Mouse (Mus musculus): ENCODE results near the gene Nt5c2. TPM values are rescaled to one million over a fixed set of nuclear protein-coding genes. Genes with fewer than 3 reads are reported as not detected.
A peak's percentile ranks its signal among the peaks of the same experiment; 100 is the strongest.

The Nt5c2 gene
- polyA plus RNA-seq, 1 experiment from 2014 or later: 118 TPM

- no peak overlapping the region for H3K9ac ChIP-seq
- H3K9me3 ChIP-seq (replicated peaks): no peaks in the 10 kb centered on the region
- H3K36me3 ChIP-seq: no peaks in the 10 kb centered on the region
- H3K4me2 ChIP-seq: no peak overlapping the region
- H3K4me1 ChIP-seq (replicated peaks): peaks cover 17% of the 10 kb centered on the region
- under 1% methylated on average over 15 of the region's 15 CpGs for WGBS
- ATAC-seq (replicated peaks; ENCODE audit: insufficient number of reproducible peaks, insufficient read depth, low FRiP score, low read depth): no peak
- H3K27ac ChIP-seq: no peak overlapping the region
- no peak overlapping the region for H3K4me3 ChIP-seq
- H3K27me3 ChIP-seq: peaks cover 71% of the 10 kb centered on the region
These were observed 1.5 kb upstream of the Nt5c2 start for GRCm38 (mm10) chr19:47016487-47016886.

GRCm38 (mm10) chr19:47015965-47016364, 1.0 kb upstream of the Nt5c2 start:
- Histone ChIP-seq H3K36me3 (no peaks in the 10 kb centered on the region), H3K4me3 (0 out of 2 replicates have a peak overlapping the region, but pooled peaks have one; percentile 51), H3K4me1 (replicated peaks) (peaks cover 17% of the 10 kb centered on the region), H3K9ac (no peak overlapping the region), H3K9me3 (replicated peaks) (no peaks in the 10 kb centered on the region), H3K27me3 (peaks cover 75% of the 10 kb centered on the region), H3K4me2 (no peak overlapping the region), H3K27ac (no peak overlapping the region)
- WGBS: 5% methylated on average over 9 of the region's 9 CpGs
- ATAC-seq (replicated peaks; ENCODE audit: insufficient number of reproducible peaks, insufficient read depth, low FRiP score, low read depth): no peak

GRCm38 (mm10) chr19:47015396-47015795, 443 bp upstream of the Nt5c2 start:
- Histone ChIP-seq H3K4me1 (replicated peaks) (peaks cover 17% of the 10 kb centered on the region), H3K4me3 (peak overlapping the region; percentile 51), H3K27ac (no peak overlapping the region), H3K9me3 (replicated peaks) (no peaks in the 10 kb centered on the region), H3K27me3 (peaks cover 78% of the 10 kb centered on the region), H3K4me2 (peak overlapping the region; percentile 87), H3K9ac (no peak overlapping the region), H3K36me3 (no peaks in the 10 kb centered on the region)
- ATAC-seq (replicated peaks; ENCODE audit: insufficient number of reproducible peaks, insufficient read depth, low FRiP score, low read depth): no peak
- WGBS: 1% methylated on average over 36 of the region's 37 CpGs

- no peak for ATAC-seq (replicated peaks; ENCODE audit: insufficient number of reproducible peaks, insufficient read depth, low FRiP score, low read depth)
- H3K4me3 ChIP-seq: peak overlapping the region; percentile 51
- under 1% methylated on average over 11 of the region's 11 CpGs for WGBS
- no peaks in the 10 kb centered on the region for H3K36me3 ChIP-seq
- no peak overlapping the region for H3K9ac ChIP-seq
- peak overlapping the region; percentile 87 for H3K4me2 ChIP-seq
- H3K4me1 ChIP-seq (replicated peaks): peaks cover 17% of the 10 kb centered on the region
- peaks cover 75% of the 10 kb centered on the region for H3K27me3 ChIP-seq
- no peaks in the 10 kb centered on the region for H3K9me3 ChIP-seq (replicated peaks)
- H3K27ac ChIP-seq: no peak overlapping the region
These were observed 850 bp downstream of the Nt5c2 start for GRCm38 (mm10) chr19:47014159-47014446.

GRCm38 (mm10) chr19:47013340-47014158, 1.4 kb downstream of the Nt5c2 start:
- H3K36me3 ChIP-seq: no peaks in the 10 kb centered on the region
- no peaks in the 10 kb centered on the region for H3K9me3 ChIP-seq (replicated peaks)
- H3K4me2 ChIP-seq: peak overlapping the region; percentile 87; the same call in 1 of the 2 replicates
- H3K9ac ChIP-seq: no peak overlapping the region
- no peak overlapping the region for H3K27ac ChIP-seq
- H3K4me1 ChIP-seq (replicated peaks): peaks cover 17% of the 10 kb centered on the region
- no peak overlapping the region for H3K4me3 ChIP-seq
- peaks cover 75% of the 10 kb centered on the region for H3K27me3 ChIP-seq
- ATAC-seq (replicated peaks; ENCODE audit: insufficient number of reproducible peaks, insufficient read depth, low FRiP score, low read depth): no peak
- 12% methylated on average over 20 of the region's 20 CpGs for WGBS

- H3K36me3 ChIP-seq: no peaks in the 10 kb centered on the region
- H3K9ac ChIP-seq: no peak overlapping the region
- H3K4me3 ChIP-seq: no peak overlapping the region
- no peak overlapping the region for H3K4me2 ChIP-seq
- peaks cover 17% of the 10 kb centered on the region for H3K4me1 ChIP-seq (replicated peaks)
- WGBS: 83% methylated on average over 15 of the region's 15 CpGs
- peaks cover 66% of the 10 kb centered on the region for H3K27me3 ChIP-seq
- H3K27ac ChIP-seq: no peak overlapping the region
- no peaks in the 10 kb centered on the region for H3K9me3 ChIP-seq (replicated peaks)
- ATAC-seq (replicated peaks; ENCODE audit: insufficient number of reproducible peaks, insufficient read depth, low FRiP score, low read depth): no peak
These were observed 2.3 kb downstream of the Nt5c2 start for GRCm38 (mm10) chr19:47012521-47013130.

GRCm38 (mm10) chr19:47009943-47010342, 5.0 kb downstream of the Nt5c2 start:
- WGBS: 71% methylated on average over 5 of the region's 5 CpGs
- Histone ChIP-seq H3K4me2 (no peak overlapping the region), H3K4me1 (replicated peaks) (peaks cover 8% of the 10 kb centered on the region), H3K27ac (no peak overlapping the region), H3K27me3 (peaks cover 51% of the 10 kb centered on the region), H3K9me3 (replicated peaks) (no peaks in the 10 kb centered on the region), H3K9ac (no peak overlapping the region), H3K36me3 (no peaks in the 10 kb centered on the region), H3K4me3 (no peak overlapping the region)
- no peak for ATAC-seq (replicated peaks; ENCODE audit: insufficient number of reproducible peaks, insufficient read depth, low FRiP score, low read depth)

- Histone ChIP-seq H3K4me1 (replicated peaks) (peaks cover 3% of the 10 kb centered on the region), H3K27me3 (peaks cover 45% of the 10 kb centered on the region), H3K36me3 (no peaks in the 10 kb centered on the region), H3K9ac (no peak overlapping the region), H3K27ac (no peak overlapping the region), H3K4me3 (no peak overlapping the region), H3K9me3 (replicated peaks) (no peaks in the 10 kb centered on the region), H3K4me2 (no peak overlapping the region)
- no peak for ATAC-seq (replicated peaks; ENCODE audit: insufficient number of reproducible peaks, insufficient read depth, low FRiP score, low read depth)
- WGBS: 77% methylated on average over 7 of the region's 7 CpGs
These were observed 5.5 kb downstream of the Nt5c2 start for GRCm38 (mm10) chr19:47009420-47009819.

- Histone ChIP-seq H3K4me1 (replicated peaks) (no peaks in the 10 kb centered on the region), H3K4me2 (no peak overlapping the region), H3K27me3 (peaks cover 15% of the 10 kb centered on the region), H3K4me3 (no peak overlapping the region), H3K9me3 (replicated peaks) (no peaks in the 10 kb centered on the region), H3K27ac (no peak overlapping the region), H3K9ac (no peak overlapping the region), H3K36me3 (no peaks in the 10 kb centered on the region)
- 1% methylated on average over 4 of the region's 4 CpGs for WGBS
- no peak for ATAC-seq (replicated peaks; ENCODE audit: insufficient number of reproducible peaks, insufficient read depth, low FRiP score, low read depth)
These were observed 8.6 kb downstream of the Nt5c2 start for GRCm38 (mm10) chr19:47006321-47006720.

GRCm38 (mm10) chr19:47005873-47006272, 9.1 kb downstream of the Nt5c2 start:
- Histone ChIP-seq H3K4me3 (no peak overlapping the region), H3K27ac (no peak overlapping the region), H3K4me1 (replicated peaks) (no peaks in the 10 kb centered on the region), H3K36me3 (no peaks in the 10 kb centered on the region), H3K27me3 (peaks cover 11% of the 10 kb centered on the region), H3K4me2 (no peak overlapping the region), H3K9me3 (replicated peaks) (no peaks in the 10 kb centered on the region), H3K9ac (no peak overlapping the region)
- 51% methylated on average over 5 of the region's 5 CpGs for WGBS
- ATAC-seq (replicated peaks; ENCODE audit: insufficient number of reproducible peaks, insufficient read depth, low FRiP score, low read depth): no peak

- no peak for ATAC-seq (replicated peaks; ENCODE audit: insufficient number of reproducible peaks, insufficient read depth, low FRiP score, low read depth)
- H3K36me3 ChIP-seq: no peaks in the 10 kb centered on the region
- H3K27ac ChIP-seq: no peak overlapping the region
- no peaks in the 10 kb centered on the region for H3K4me1 ChIP-seq (replicated peaks)
- no peak overlapping the region for H3K9ac ChIP-seq
- no peak overlapping the region for H3K4me3 ChIP-seq
- no peak overlapping the region for H3K4me2 ChIP-seq
- peaks cover 6% of the 10 kb centered on the region for H3K27me3 ChIP-seq
- H3K9me3 ChIP-seq (replicated peaks): no peaks in the 10 kb centered on the region
- WGBS: 71% methylated on average over 6 of the region's 6 CpGs
These were observed 11.0 kb downstream of the Nt5c2 start for GRCm38 (mm10) chr19:47003742-47004511.

All from heart, embryonic 15.5 days (tissue).